Mouse (Mus musculus): Measurements from ENCODE around the gene Dnajc28. TPM values are rescaled to one million over a fixed set of nuclear protein-coding genes. Genes with fewer than 3 reads are reported as not detected.
A peak's percentile ranks its signal among the peaks of the same experiment; 100 is the strongest.
"Not testable (repeated sequence)": the region's sequence is repeated elsewhere in the genome, so short reads cannot be mapped to it uniquely, and the experiment has no call there.

Dnajc28 gene
- 1 to 10 TPM; 6.6 to 8.5 TPM for total RNA-seq (2021)
- long read RNA-seq, experiment 1, transcript Dnajc28-201 (2 exons, 3,368 nt), result major isoform, 7 of 9 reads
- long read RNA-seq, experiment 1, partial matches to known transcripts, result 0 of 9 reads
- long read RNA-seq, experiment 1, other reads (novel, unspliced or antisense), result 1 of 9 reads
- long read RNA-seq, experiment 2, partial matches to known transcripts, result 0 of 6 reads
- long read RNA-seq, experiment 2, other reads (novel, unspliced or antisense), result 4 of 6 reads

GRCm38 (mm10) chr16:91618511-91619501, at the start of gene Dnajc28:
Gene Dnajc28 (minus strand): TSS chr16:91619026.
- intact Hi-C loops (cut with DNase I; ENCODE audit: low total_unique reads), result no loop called here
- DNase-seq, result peak; percentile 74

- intact Hi-C loops (cut with DNase I; ENCODE audit: low total_unique reads), result no loop called here
- DNase-seq, result no peak
Observed at GRCm38 (mm10) chr16:91663795-91664194, 45.0 kb upstream of the Dnajc28 start.

- intact Hi-C loops (cut with DNase I; ENCODE audit: low total_unique reads), result no loop called here
- DNase-seq, result no peak
Observed at GRCm38 (mm10) chr16:91662336-91662735, 43.5 kb upstream of the Dnajc28 start.

GRCm38 (mm10) chr16:91661397-91661796, 42.6 kb upstream of the Dnajc28 start:
- intact Hi-C loops (cut with DNase I; ENCODE audit: low total_unique reads), result no loop called here

GRCm38 (mm10) chr16:91659798-91660197, 41.0 kb upstream of the Dnajc28 start:
- no peak for DNase-seq
- intact Hi-C loops (cut with DNase I; ENCODE audit: low total_unique reads), result no loop called here

More at GRCm38 (mm10) chr16:91661397-91661796, 42.6 kb upstream of the Dnajc28 start:
- no peak for DNase-seq

- no peak for DNase-seq
- intact Hi-C loops (cut with DNase I; ENCODE audit: low total_unique reads), result no loop called here
Observed at GRCm38 (mm10) chr16:91658471-91658870, 39.6 kb upstream of the Dnajc28 start.

GRCm38 (mm10) chr16:91657285-91657684, 38.5 kb upstream of the Dnajc28 start:
- intact Hi-C loops (cut with DNase I; ENCODE audit: low total_unique reads), result no loop called here

GRCm38 (mm10) chr16:91655285-91655684, 36.5 kb upstream of the Dnajc28 start:
- intact Hi-C loops (cut with DNase I; ENCODE audit: low total_unique reads), result no loop called here
- DNase-seq, result no peak

More at GRCm38 (mm10) chr16:91657285-91657684, 38.5 kb upstream of the Dnajc28 start:
- DNase-seq, result no peak

- DNase-seq, result no peak
- intact Hi-C loops (cut with DNase I; ENCODE audit: low total_unique reads), result no loop called here
Observed at GRCm38 (mm10) chr16:91652191-91652590, 33.4 kb upstream of the Dnajc28 start.

GRCm38 (mm10) chr16:91649781-91650180, 31.0 kb upstream of the Dnajc28 start:
- no peak for DNase-seq
- intact Hi-C loops (cut with DNase I; ENCODE audit: low total_unique reads), result no loop called here

- intact Hi-C loops (cut with DNase I; ENCODE audit: low total_unique reads), result no loop called here
Observed at GRCm38 (mm10) chr16:91649246-91649645, 30.4 kb upstream of the Dnajc28 start.

GRCm38 (mm10) chr16:91648220-91648550, 29.4 kb upstream of the Dnajc28 start:
- peak; percentile 86 for DNase-seq
- intact Hi-C loops (cut with DNase I; ENCODE audit: low total_unique reads), result no loop called here

More at GRCm38 (mm10) chr16:91649246-91649645, 30.4 kb upstream of the Dnajc28 start:
- DNase-seq, result no peak

- peak; percentile 98 for DNase-seq
- intact Hi-C loops (cut with DNase I; ENCODE audit: low total_unique reads), result no loop called here
Observed at GRCm38 (mm10) chr16:91647461-91648219, 28.8 kb upstream of the Dnajc28 start, which contains the start of gene Son. Gene Son (plus strand): TSS chr16:91647506.

GRCm38 (mm10) chr16:91646681-91647419, 28.0 kb upstream of the Dnajc28 start, which contains the start of gene Gart:
Gene Gart (minus strand): TSS chr16:91646952.
- peak; percentile 97 for DNase-seq
- intact Hi-C loops (cut with DNase I; ENCODE audit: low total_unique reads), result no loop called here

GRCm38 (mm10) chr16:91645995-91646602, 27.3 kb upstream of the Dnajc28 start:
- DNase-seq, result no peak
- intact Hi-C loops (cut with DNase I; ENCODE audit: low total_unique reads), result no loop called here

- DNase-seq; intact Hi-C loops (cut with DNase I; ENCODE audit: low total_unique reads): not testable (repeated sequence)
Observed at GRCm38 (mm10) chr16:91645420-91645819, 26.6 kb upstream of the Dnajc28 start.

- no peak for DNase-seq
- intact Hi-C loops (cut with DNase I; ENCODE audit: low total_unique reads), result no loop called here
Observed at GRCm38 (mm10) chr16:91644901-91645300, 26.1 kb upstream of the Dnajc28 start.

- DNase-seq, result no peak
- intact Hi-C loops (cut with DNase I; ENCODE audit: low total_unique reads), result no loop called here
Observed at GRCm38 (mm10) chr16:91640171-91640570, 21.3 kb upstream of the Dnajc28 start.

- intact Hi-C loops (cut with DNase I; ENCODE audit: low total_unique reads), result no loop called here
- DNase-seq, result no peak
Observed at GRCm38 (mm10) chr16:91639636-91640035, 20.8 kb upstream of the Dnajc28 start.

Data from gastrocnemius, postnatal 14 days (tissue).